Mouse (Mus musculus) neural tube, embryonic 11.5 days (tissue): Measurements from ENCODE around the gene P2ry13. TPM values are rescaled to one million over a fixed set of nuclear protein-coding genes. Genes with fewer than 3 reads are reported as not detected.

Experiments used
- ATAC-seq: fragments of 200-750 bp; cut with Nextera tagmentation; 2 replicates; pipeline ENCODE4 v1.8.0; 2017; ENCODE audit warnings: moderate number of reproducible peaks, mild to moderate bottlenecking, moderate TSS enrichment, moderate library complexity; ENCODE audit not compliant: insufficient read depth, low FRiP score, low TSS enrichment
- DNase-seq: peaks from one replicate; pipeline ENCODE4 v3.0.0-alpha.2; 2015; ENCODE audit warnings: low spot score
- H3K27ac ChIP-seq: fragments of 300-500 bp; sonication (generic); 2 replicates; pipeline ENCODE4 v1.5.1; 2014; ENCODE audit warnings: low read depth, mild to moderate bottlenecking, low read length
- H3K27me3 ChIP-seq: fragments of 300-500 bp; sonication (generic); 2 replicates; pipeline ENCODE4 v1.6.1; 2014; ENCODE audit warnings: mild to moderate bottlenecking, low read length, mixed read lengths; ENCODE audit not compliant: control insufficient read depth, insufficient read depth
- H3K36me3 ChIP-seq: fragments of 300-500 bp; sonication (generic); 2 replicates; pipeline ENCODE4 v1.6.1; 2014; ENCODE audit warnings: mild to moderate bottlenecking, low read length, moderate library complexity, mixed read lengths; ENCODE audit not compliant: control insufficient read depth, insufficient read depth
- H3K4me1 ChIP-seq: fragments of 300-500 bp; sonication (generic); 2 replicates; pipeline ENCODE4 v1.6.1; 2014; ENCODE audit warnings: low read length, mixed read lengths; ENCODE audit not compliant: control insufficient read depth, insufficient read depth
- H3K4me2 ChIP-seq: fragments of 300-500 bp; sonication (generic); 2 replicates; pipeline ENCODE4 v1.6.1; 2014; ENCODE audit warnings: low read depth, mild to moderate bottlenecking, moderate library complexity
- H3K4me3 ChIP-seq: fragments of 300-500 bp; sonication (generic); 2 replicates; pipeline ENCODE4 v1.5.1; 2014; ENCODE audit warnings: low read depth, low read length
- H3K9ac ChIP-seq: fragments of 300-500 bp; sonication (generic); 2 replicates; pipeline ENCODE4 v1.6.1; 2014; ENCODE audit warnings: mild to moderate bottlenecking, low read length
- H3K9me3 ChIP-seq: fragments of 300-500 bp; sonication (generic); 2 replicates; pipeline ENCODE4 v1.6.1; 2016; ENCODE audit warnings: low read length; ENCODE audit not compliant: control insufficient read depth
- WGBS: fragments of 180-500 bp; shearing (Covaris S2); extraction: QIAGEN DNeasy Blood & Tissue Kit; methylation state at CpG from one replicate; pipeline ENCODE4 v1.1.7; 2014; 5-methylcytosine and 5-hydroxymethylcytosine counted together
- polyA plus RNA-seq: library from polyadenylated mRNA; unstranded; fragments of >200 nt; fragmentation: Nextera tagmentation; extraction: Ambion mirVana; gene quantifications from 2 replicates; pipeline ENCODE4 v1.2.1, GENCODE M21; 2014

Gene P2ry13
- polyA plus RNA-seq, 1 experiment from 2014 or later: 1.4 TPM

DNA sequence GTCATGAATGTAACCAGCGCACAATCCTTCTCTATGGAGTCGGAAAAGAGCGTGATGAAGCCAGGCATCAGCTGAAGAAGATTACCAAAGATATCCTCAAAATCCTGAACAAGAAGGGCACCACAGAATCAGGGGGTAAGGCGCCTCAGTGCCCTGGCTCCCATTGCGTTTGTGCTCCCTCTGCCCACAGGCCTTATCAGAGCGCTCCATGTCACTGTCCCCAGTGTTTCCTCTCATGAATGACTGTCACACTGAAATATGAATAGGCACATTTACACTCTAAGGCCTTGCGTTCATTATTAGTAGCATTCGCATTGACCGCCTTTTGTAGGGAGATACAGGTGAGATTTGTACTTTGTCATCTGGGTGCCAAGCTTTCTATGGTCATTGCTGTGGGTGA is 17.0 kb upstream of the P2ry13 start:
- Histone ChIP-seq H3K36me3 (no peaks in the 10 kb centered on the region), H3K9ac (no peak overlapping the region), H3K4me2 (no peak overlapping the region), H3K9me3 (no peaks in the 10 kb centered on the region), H3K27me3 (no peaks in the 10 kb centered on the region), H3K4me3 (no peak overlapping the region), H3K4me1 (peaks cover 3% of the 10 kb centered on the region; the same call in 1 of the 2 replicates), H3K27ac (no peak overlapping the region)
- ATAC-seq: no peak
- WGBS: 98% methylated on average over 9 of the region's 9 CpGs
- DNase-seq: no peak

- H3K4me2 ChIP-seq: no peak overlapping the region
- DNase-seq (no peak), ATAC-seq (no peak)
Measured at GRCm38 (mm10) chr3:59225411-59225810, 14.7 kb upstream of the P2ry13 start.

DNA sequence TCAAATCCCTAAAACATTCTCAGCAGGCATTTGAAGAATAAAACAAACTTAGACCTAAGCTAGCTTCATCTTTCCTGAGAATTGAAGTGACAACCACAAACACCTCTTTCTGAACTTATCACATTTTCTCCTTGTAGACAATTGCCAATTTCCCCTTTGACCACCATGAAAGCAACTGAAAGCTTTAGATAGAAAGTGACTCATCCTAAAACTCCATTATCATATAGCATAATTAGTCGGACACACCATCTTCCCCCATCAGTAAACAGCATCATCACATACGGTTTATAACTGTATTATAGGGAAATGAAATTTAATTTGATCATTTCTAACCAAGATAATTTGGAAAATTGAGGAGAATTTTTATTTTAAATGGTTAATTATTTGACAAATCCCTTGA is 11.6 kb upstream of the P2ry13 start:
- H3K36me3 ChIP-seq: no peaks in the 10 kb centered on the region
- H3K27ac ChIP-seq: no peak overlapping the region
- no peaks in the 10 kb centered on the region for H3K9me3 ChIP-seq
- H3K4me2 ChIP-seq: no peak overlapping the region
- WGBS: 88% methylated on average over 2 of the region's 2 CpGs
- DNase-seq: no peak
- H3K27me3 ChIP-seq: no peaks in the 10 kb centered on the region
- H3K4me3 ChIP-seq: no peak overlapping the region
- H3K4me1 ChIP-seq: no peaks in the 10 kb centered on the region
- H3K9ac ChIP-seq: no peak overlapping the region
- no peak for ATAC-seq

More at GRCm38 (mm10) chr3:59225411-59225810, 14.7 kb upstream of the P2ry13 start:
- Histone ChIP-seq H3K9ac (no peak overlapping the region), H3K4me3 (no peak overlapping the region), H3K36me3 (no peaks in the 10 kb centered on the region), H3K27me3 (no peaks in the 10 kb centered on the region), H3K4me1 (peaks cover 3% of the 10 kb centered on the region; the same call in 1 of the 2 replicates), H3K27ac (no peak overlapping the region), H3K9me3 (no peaks in the 10 kb centered on the region)

- Histone ChIP-seq H3K9me3 (no peaks in the 10 kb centered on the region), H3K27me3 (no peaks in the 10 kb centered on the region), H3K4me1 (no peaks in the 10 kb centered on the region), H3K4me2 (no peak overlapping the region), H3K36me3 (no peaks in the 10 kb centered on the region), H3K27ac (no peak overlapping the region), H3K4me3 (no peak overlapping the region), H3K9ac (no peak overlapping the region)
- 88% methylated on average over 2 of the region's 2 CpGs for WGBS
- ATAC-seq (no peak), DNase-seq (no peak)
Measured at GRCm38 (mm10) chr3:59219326-59219725, 8.6 kb upstream of the P2ry13 start.

DNA sequence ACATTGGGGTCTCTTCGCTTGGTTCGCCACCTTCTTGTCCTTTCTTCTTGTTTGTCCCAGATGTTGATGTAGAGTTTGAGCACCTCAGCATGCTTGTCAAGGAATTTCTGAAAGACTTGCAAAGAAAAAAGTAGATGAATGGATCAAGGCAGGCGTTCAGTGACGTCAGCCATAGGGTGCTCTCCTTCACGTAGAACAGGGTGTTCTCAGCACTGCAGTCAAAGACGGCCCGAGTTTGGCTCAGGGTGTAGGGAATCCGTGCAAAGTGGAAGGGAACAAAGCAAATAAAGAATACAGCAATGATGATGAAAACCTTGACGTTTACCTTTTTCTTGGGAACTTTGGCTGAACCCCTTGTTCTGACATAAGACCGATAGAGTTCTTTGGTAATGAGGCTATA is 6.5 kb upstream of the P2ry13 start:
- Histone ChIP-seq H3K4me3 (no peak overlapping the region), H3K27ac (no peak overlapping the region), H3K9ac (no peak overlapping the region), H3K36me3 (no peaks in the 10 kb centered on the region), H3K27me3 (no peaks in the 10 kb centered on the region), H3K4me2 (no peak overlapping the region), H3K4me1 (no peaks in the 10 kb centered on the region), H3K9me3 (no peaks in the 10 kb centered on the region)
- WGBS: 94% methylated on average over 10 of the region's 10 CpGs
- DNase-seq: no peak
- no peak for ATAC-seq

DNA sequence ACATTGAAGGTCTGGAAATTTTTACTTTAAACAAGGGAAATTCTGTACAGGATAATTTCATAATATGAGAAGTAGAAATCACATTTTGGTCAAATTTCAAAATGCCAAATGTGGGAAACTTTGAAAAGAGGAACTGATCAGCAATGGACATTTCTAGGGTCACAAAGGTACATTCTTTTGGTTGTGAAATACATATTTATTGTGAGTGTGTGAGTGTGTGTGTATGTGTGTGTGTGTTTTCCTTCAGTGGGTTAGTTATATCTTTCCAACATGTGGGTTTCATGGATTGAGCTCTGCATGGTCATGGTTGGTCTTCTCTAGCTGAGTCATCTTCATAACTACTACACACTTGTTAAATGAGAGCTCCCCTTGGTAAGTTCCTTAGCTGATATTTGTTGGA is 1.7 kb upstream of the P2ry13 start:
- Histone ChIP-seq H3K4me2 (no peak overlapping the region), H3K9ac (no peak overlapping the region), H3K4me1 (no peaks in the 10 kb centered on the region), H3K27ac (no peak overlapping the region), H3K36me3 (no peaks in the 10 kb centered on the region), H3K9me3 (no peaks in the 10 kb centered on the region), H3K27me3 (no peaks in the 10 kb centered on the region), H3K4me3 (no peak overlapping the region)
- ATAC-seq: no peak
- DNase-seq: no peak

DNA sequence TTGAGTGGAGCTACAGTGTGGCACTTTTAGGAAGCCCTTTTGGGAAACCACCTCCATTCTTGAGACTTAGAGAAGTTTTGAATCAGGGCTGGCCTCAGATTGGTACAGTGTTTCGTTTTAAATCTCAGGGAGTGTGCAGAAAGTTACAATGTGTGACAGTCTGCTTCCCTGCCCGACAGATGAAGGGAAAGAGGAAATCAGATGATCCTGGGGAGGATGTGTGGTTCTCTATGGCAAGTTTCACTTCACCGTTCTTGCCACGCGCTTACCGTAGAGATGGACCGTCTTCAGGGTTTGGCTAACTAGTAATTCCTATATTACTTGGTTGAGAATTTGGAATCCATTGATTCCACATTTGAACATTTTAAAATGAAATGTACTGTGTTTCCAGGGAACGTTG is 1.1 kb upstream of the P2ry13 start:
- Histone ChIP-seq H3K9ac (no peak overlapping the region), H3K4me2 (no peak overlapping the region), H3K9me3 (no peaks in the 10 kb centered on the region), H3K27ac (no peak overlapping the region), H3K27me3 (no peaks in the 10 kb centered on the region), H3K4me3 (no peak overlapping the region), H3K4me1 (no peaks in the 10 kb centered on the region), H3K36me3 (no peaks in the 10 kb centered on the region)
- DNase-seq: no peak
- WGBS: 91% methylated on average over 8 of the region's 8 CpGs
- ATAC-seq: no peak

- Histone ChIP-seq H3K27ac (no peak overlapping the region), H3K27me3 (no peaks in the 10 kb centered on the region), H3K4me2 (no peak overlapping the region), H3K4me3 (no peak overlapping the region), H3K9me3 (no peaks in the 10 kb centered on the region), H3K9ac (no peak overlapping the region), H3K4me1 (no peaks in the 10 kb centered on the region), H3K36me3 (no peaks in the 10 kb centered on the region)
- ATAC-seq (no peak), DNase-seq (no peak)
- WGBS: 82% methylated on average over 8 of the region's 8 CpGs
Measured at GRCm38 (mm10) chr3:59210089-59210488, 593 bp downstream of the P2ry13 start.

GRCm38 (mm10) chr3:59208650-59209548 is 1.8 kb downstream of the P2ry13 start:
- DNase-seq: no peak
- WGBS: 66% methylated on average over 4 of the region's 4 CpGs

More at GRCm38 (mm10) chr3:59208650-59209548, 1.8 kb downstream of the P2ry13 start:
- H3K4me3 ChIP-seq: no peak overlapping the region
- H3K9ac ChIP-seq: no peak overlapping the region
- no peaks in the 10 kb centered on the region for H3K9me3 ChIP-seq
- no peak overlapping the region for H3K27ac ChIP-seq
- ATAC-seq: peak; percentile 60; the same call in 1 of the 2 replicates
- H3K4me2 ChIP-seq: no peak overlapping the region
- no peaks in the 10 kb centered on the region for H3K4me1 ChIP-seq
- no peaks in the 10 kb centered on the region for H3K36me3 ChIP-seq
- no peaks in the 10 kb centered on the region for H3K27me3 ChIP-seq
